Mouse (Mus musculus): Measurements from ENCODE around the gene Olfr411. TPM values are rescaled to one million over a fixed set of nuclear protein-coding genes. Genes with fewer than 3 reads are reported as not detected.

Gene Olfr411
- not detected for total RNA-seq (2021)
- long read RNA-seq, experiment 1: 0 reads
- long read RNA-seq, experiment 2: 0 reads

DNA sequence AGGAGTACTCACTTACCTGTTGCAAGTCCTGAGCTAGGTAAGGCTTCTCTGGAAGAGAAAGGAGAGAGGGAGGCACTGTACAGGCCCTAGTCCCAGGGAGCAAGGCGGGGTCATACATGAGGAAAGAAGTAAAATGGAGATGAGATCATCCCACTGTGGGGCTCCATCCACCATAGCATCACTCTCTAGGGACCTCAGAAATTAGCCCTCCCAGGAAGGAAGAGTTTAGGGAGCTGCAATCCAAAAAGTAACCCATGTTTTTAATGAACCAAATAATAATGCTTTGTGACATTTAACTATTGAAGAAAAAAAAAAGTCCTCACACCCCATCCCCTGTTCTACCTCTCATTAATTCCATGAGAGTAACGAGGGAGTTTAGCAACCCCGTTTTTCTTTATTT, at the start of gene Olfr411:
TSS of gene Olfr411 (minus strand) at position 101 of the 400 bp plus-strand sequence.
- Histone ChIP-seq H3K4me3 (no peak within 1 kb of the TSS), H3K27ac (no peak within 1 kb of the TSS)
- intact Hi-C loops (cut with DNase I): no loop called here
- no peak for TF ChIP-seq CTCF (IDR thresholded peaks at IDR 0.05)
- DNase-seq (ENCODE audit: extremely low spot score in 1 of 2, low spot score in 2 of 2): no peak

DNA sequence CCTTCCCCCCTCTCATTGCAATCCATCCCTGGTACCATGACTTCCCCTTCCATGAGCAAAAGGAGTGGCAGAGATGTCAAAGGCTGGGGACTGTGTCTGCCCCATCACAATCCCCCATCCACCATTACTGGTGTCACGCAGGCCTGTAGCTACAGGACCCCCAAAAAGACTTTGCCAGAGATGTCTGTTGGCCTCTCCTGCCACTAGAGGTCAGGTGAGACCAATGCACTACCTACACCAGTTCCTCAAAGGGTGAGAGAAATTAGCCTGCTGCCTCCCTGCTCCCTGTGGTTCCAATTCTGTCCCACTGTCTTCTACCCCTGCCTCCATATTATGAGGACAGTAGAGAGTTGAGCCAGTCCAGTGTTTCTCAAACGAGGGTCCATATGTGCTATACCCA, 49.7 kb upstream of the Olfr411 start:
- no peak for DNase-seq (ENCODE audit: extremely low spot score in 1 of 2, low spot score in 2 of 2)
- H3K27ac ChIP-seq: no peak overlapping the region
- peak; percentile 43 for TF ChIP-seq CTCF (IDR thresholded peaks at IDR 0.05)
- intact Hi-C loops (cut with DNase I): no loop called here
- no peak overlapping the region for H3K4me3 ChIP-seq

DNA sequence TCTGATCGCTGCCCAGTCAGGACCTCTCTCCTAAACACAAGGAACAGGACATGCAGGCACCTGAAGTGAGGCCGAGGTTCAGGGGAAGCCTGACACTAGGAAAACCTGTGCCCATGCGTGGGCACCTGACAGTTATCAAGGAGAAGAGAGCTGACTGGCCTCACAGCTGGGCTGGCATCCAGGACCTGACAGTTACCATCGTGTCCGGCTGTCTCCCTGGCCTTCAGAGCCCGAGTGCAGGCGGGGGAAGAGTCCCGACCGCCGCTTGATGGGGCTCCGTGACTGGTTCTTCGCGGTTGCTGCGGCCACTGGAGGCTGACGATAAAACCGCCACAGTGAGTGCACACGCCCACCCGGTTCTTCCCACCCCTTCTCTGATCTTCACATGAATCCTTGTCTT, 43.1 kb upstream of the Olfr411 start:
- intact Hi-C loops (cut with DNase I): no loop called here
- Histone ChIP-seq H3K4me3 (no peak overlapping the region), H3K27ac (no peak overlapping the region)
- no peak for DNase-seq (ENCODE audit: extremely low spot score in 1 of 2, low spot score in 2 of 2)
- no peak for TF ChIP-seq CTCF (IDR thresholded peaks at IDR 0.05)

GRCm38 (mm10) chr11:74393489-74393888, 41.0 kb upstream of the Olfr411 start:
- no peak for DNase-seq (ENCODE audit: extremely low spot score in 1 of 2, low spot score in 2 of 2)
- no peak for TF ChIP-seq CTCF (IDR thresholded peaks at IDR 0.05)
- intact Hi-C loops (cut with DNase I): no loop called here
- no peak overlapping the region for H3K27ac ChIP-seq
- no peak overlapping the region for H3K4me3 ChIP-seq

- Histone ChIP-seq H3K4me3 (no peak overlapping the region), H3K27ac (no peak overlapping the region)
- no peak for DNase-seq (ENCODE audit: extremely low spot score in 1 of 2, low spot score in 2 of 2)
- intact Hi-C loops (cut with DNase I): no loop called here
- TF ChIP-seq CTCF (IDR thresholded peaks at IDR 0.05): no peak
These were observed 40.5 kb upstream of the Olfr411 start for GRCm38 (mm10) chr11:74392903-74393302.

- Histone ChIP-seq H3K4me3 (no peak overlapping the region), H3K27ac (no peak overlapping the region)
- no peak for TF ChIP-seq CTCF (IDR thresholded peaks at IDR 0.05)
- intact Hi-C loops (cut with DNase I): no loop called here
- DNase-seq (ENCODE audit: extremely low spot score in 1 of 2, low spot score in 2 of 2): no peak
These were observed 39.4 kb upstream of the Olfr411 start for GRCm38 (mm10) chr11:74391899-74392298.

DNA sequence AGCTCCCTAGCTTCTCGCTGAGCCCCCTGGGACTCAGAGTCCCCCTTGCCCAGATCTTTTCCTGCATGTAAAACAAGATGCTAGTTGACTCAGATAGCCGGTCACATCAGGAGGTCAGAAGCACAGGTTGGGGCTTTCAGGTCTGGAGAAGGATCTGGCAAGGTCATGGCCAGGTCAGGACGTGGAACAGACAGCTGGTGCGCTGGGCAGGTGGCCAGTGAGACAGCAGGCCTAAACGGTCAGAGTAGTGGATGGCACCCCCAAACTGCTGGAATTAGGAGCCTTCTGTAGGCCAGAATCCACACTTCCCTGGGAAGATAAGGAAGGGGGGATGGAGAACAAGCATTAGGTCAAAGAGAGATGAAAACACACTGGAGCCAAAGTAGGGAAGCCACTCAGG, 34.8 kb upstream of the Olfr411 start:
- intact Hi-C loops (cut with DNase I): no loop called here
- TF ChIP-seq CTCF (IDR thresholded peaks at IDR 0.05): no peak

DNA sequence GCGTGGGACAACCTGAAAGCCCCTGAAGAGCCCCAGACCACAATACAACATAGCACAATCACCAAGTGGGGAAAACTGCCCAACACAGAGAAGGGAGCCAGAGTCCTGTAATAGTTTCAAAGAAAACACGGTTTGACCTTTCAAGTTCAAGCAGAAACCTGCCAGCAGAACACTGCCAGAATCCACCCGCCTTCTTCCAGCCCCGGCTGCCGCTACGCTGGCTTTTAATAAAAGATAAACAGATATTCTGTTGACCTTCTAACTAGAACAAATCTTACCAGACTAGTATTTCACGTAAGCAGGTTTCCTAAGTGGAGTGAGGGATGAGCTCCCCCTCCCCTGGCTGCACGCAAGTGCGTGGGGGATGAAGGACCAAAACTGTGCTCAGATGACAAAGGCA, 33.2 kb upstream of the Olfr411 start:
- Histone ChIP-seq H3K4me3 (no peak overlapping the region), H3K27ac (no peak overlapping the region)
- intact Hi-C loops (cut with DNase I): no loop called here
- no peak for TF ChIP-seq CTCF (IDR thresholded peaks at IDR 0.05)
- DNase-seq (ENCODE audit: extremely low spot score in 1 of 2, low spot score in 2 of 2): no peak

More for the DNA sequence above, 34.8 kb upstream of the Olfr411 start:
- DNase-seq (ENCODE audit: extremely low spot score in 1 of 2, low spot score in 2 of 2): no peak
- Histone ChIP-seq H3K4me3 (no peak overlapping the region), H3K27ac (no peak overlapping the region)

DNA sequence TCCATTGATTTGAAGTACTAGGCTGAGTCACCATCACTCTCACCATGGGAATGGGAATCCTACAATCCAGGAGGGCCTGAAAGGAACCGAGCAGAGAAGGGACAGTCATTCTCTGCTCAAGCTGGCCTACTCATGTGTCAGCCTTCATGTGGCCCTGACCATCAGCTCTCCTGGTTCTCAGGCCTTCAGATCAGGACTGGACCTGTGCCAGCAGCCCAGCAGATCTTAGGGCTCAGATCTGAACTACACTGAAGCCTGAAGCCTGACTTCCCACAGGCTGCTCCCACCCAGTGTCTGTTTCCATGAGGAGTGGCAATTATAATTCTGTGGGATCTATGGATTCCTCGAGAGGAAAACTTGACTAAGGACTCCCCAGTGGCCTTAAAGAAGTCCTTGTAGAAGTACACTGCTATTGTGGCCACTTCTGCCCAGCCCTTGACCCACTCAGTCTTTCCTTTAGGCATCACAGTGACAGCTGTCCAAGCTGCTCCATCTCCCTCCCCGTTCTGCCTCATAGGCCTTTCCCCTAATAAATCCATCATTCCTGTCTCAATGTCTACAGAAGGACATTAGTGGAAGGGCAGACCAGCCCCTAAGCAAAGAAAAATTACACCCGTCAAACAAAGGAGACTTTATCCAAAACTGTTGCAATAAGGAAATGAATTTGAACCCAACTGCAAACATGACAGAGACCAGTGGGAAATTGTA, 26.9 kb upstream of the Olfr411 start:
- DNase-seq (ENCODE audit: extremely low spot score in 1 of 2, low spot score in 2 of 2): no peak
- no peak overlapping the region for H3K27ac ChIP-seq
- no peak overlapping the region for H3K4me3 ChIP-seq
- TF ChIP-seq CTCF (IDR thresholded peaks at IDR 0.05): no peak
- intact Hi-C loops (cut with DNase I): loop anchor here (5.0 kb wide), 1 partner anchor 168 kb away; no protein-coding TSS in a partner anchor

GRCm38 (mm10) chr11:74376847-74377246, 24.4 kb upstream of the Olfr411 start:
- peak; percentile 81 for TF ChIP-seq CTCF (IDR thresholded peaks at IDR 0.05)
- H3K4me3 ChIP-seq: no peak overlapping the region
- H3K27ac ChIP-seq: no peak overlapping the region
- DNase-seq (ENCODE audit: extremely low spot score in 1 of 2, low spot score in 2 of 2): peak; percentile 66
- intact Hi-C loops (cut with DNase I): loop anchor here (1.0 to 5.0 kb wide), 2 partner anchors 149 to 170 kb away; no protein-coding TSS in a partner anchor

- Histone ChIP-seq H3K27ac (no peak overlapping the region), H3K4me3 (peak overlapping the region; percentile 18; the same call in 1 of the 2 replicates)
- peak; percentile 94 for TF ChIP-seq CTCF (IDR thresholded peaks at IDR 0.05)
- peak; percentile 70 to 87 for DNase-seq (ENCODE audit: extremely low spot score in 1 of 2, low spot score in 2 of 2)
- intact Hi-C loops (cut with DNase I): loop anchor here (1.0 to 5.0 kb wide), 3 partner anchors 1089 to 1299 kb away; partner anchors contain the start of gene Haspin
These were observed 19.1 kb upstream of the Olfr411 start for GRCm38 (mm10) chr11:74371393-74372100.

DNA sequence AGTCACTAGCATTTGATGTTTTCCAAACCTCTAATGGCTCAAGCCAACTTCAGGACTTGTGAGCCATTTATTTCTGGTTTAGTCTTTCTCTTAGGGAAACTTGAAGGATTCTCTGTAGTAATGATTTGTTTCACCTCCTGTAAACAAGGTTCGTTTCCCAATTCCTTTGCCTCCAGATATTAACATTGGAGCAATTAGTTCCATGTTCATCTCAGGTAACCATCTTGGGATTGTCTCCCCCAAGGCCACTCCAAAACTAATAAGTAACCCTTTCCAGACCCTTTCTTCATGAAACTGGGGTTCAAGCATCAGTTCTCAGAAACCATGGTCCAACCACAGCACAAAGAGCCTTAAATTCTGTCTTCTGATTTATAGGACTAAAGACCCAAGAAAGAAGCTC, 9.3 kb upstream of the Olfr411 start, which contains the start of gene Olfr412:
TSS of gene Olfr412 (plus strand) at position 301 of the 400 bp plus-strand sequence.
- no peak for DNase-seq (ENCODE audit: extremely low spot score in 1 of 2, low spot score in 2 of 2)
- intact Hi-C loops (cut with DNase I): no loop called here
- TF ChIP-seq CTCF (IDR thresholded peaks at IDR 0.05): no peak
- H3K27ac ChIP-seq: no peak within 1 kb of the TSS
- no peak within 1 kb of the TSS for H3K4me3 ChIP-seq
